Mouse (Mus musculus) embryo, embryonic 9.5 days (tissue): ENCODE measurements around the gene Umps.

Source experiments
- DNase-seq: peaks from one replicate; pipeline ENCODE4 v3.0.0-alpha.2; 2017; ENCODE audit errors: extremely low spot score

Umps gene

GRCm38 (mm10) chr16:33966538-33967282 is at the start of gene Umps:
Umps (minus strand) TSS chr16:33967038.
- peak; percentile 92 for DNase-seq

- DNase-seq = no peak
These were observed 45.4 kb upstream of the Umps start for GRCm38 (mm10) chr16:34011991-34012845.

- DNase-seq = no peak
These were observed 42.7 kb upstream of the Umps start for GRCm38 (mm10) chr16:34009567-34009966.

- DNase-seq = no peak
These were observed 39.1 kb upstream of the Umps start for GRCm38 (mm10) chr16:34005986-34006385.

- DNase-seq = no peak
These were observed 37.3 kb upstream of the Umps start for GRCm38 (mm10) chr16:34004128-34004578.

GRCm38 (mm10) chr16:34003566-34004127 is 36.8 kb upstream of the Umps start:
- no peak for DNase-seq

GRCm38 (mm10) chr16:34000715-34001114 is 33.9 kb upstream of the Umps start:
- DNase-seq = no peak

- DNase-seq = peak; percentile 52
These were observed 32.5 kb upstream of the Umps start for GRCm38 (mm10) chr16:33999388-33999787.

GRCm38 (mm10) chr16:33998011-33998410 is 31.2 kb upstream of the Umps start:
- no peak for DNase-seq

- peak; percentile 59 for DNase-seq
These were observed 29.2 kb upstream of the Umps start for GRCm38 (mm10) chr16:33996030-33996429.

- DNase-seq = no peak
These were observed 28.7 kb upstream of the Umps start for GRCm38 (mm10) chr16:33995496-33995895.

- no peak for DNase-seq
These were observed 27.5 kb upstream of the Umps start for GRCm38 (mm10) chr16:33994321-33994720.

GRCm38 (mm10) chr16:33990712-33991111 is 23.9 kb upstream of the Umps start:
- no peak for DNase-seq

- no peak for DNase-seq
These were observed 22.3 kb upstream of the Umps start for GRCm38 (mm10) chr16:33989106-33989505.

- peak; percentile 56 for DNase-seq
These were observed 21.6 kb upstream of the Umps start for GRCm38 (mm10) chr16:33988358-33989012.

GRCm38 (mm10) chr16:33986993-33987392 is 20.2 kb upstream of the Umps start:
- DNase-seq = no peak

GRCm38 (mm10) chr16:33985372-33985771 is 18.5 kb upstream of the Umps start:
- DNase-seq = no peak

GRCm38 (mm10) chr16:33983712-33984111 is 16.9 kb upstream of the Umps start:
- no peak for DNase-seq

- peak; percentile 7 for DNase-seq
These were observed 13.0 kb upstream of the Umps start for GRCm38 (mm10) chr16:33979855-33980254.

GRCm38 (mm10) chr16:33967283-33967640 is 424 bp upstream of the Umps start:
- no peak for DNase-seq

GRCm38 (mm10) chr16:33965878-33966537 is 830 bp downstream of the Umps start:
- DNase-seq = no peak
